Mouse (Mus musculus): ENCODE measurements around the gene Polr2e.

DNA sequence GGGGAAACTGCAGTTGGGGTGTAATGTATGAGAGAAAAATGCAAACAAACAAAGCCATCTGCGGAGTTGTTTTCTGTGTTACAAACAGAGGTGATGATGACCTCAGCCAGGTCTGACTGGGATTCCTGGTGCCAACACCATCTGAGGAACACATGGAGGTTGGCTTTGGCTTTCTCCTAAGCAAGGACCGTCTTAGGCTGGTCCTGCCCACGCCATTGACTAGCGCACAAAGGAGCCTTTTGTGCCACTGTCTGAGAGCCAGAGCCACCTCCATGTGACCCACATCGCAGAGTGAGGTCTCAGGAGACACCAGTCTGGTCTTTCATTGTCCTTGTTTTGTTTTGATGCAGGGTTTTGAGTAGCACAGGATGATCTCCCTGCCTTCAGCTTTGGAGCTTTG is 8.8 kb upstream of the Polr2e start:
- TF ChIP-seq POLR2A (IDR thresholded peaks at IDR 0.05; ENCODE audit: borderline replicate concordance, extremely low read depth, low read depth, low read length) (no peak), CTCF (IDR thresholded peaks at IDR 0.05; ENCODE audit: insufficient read depth, low read length) (no peak)
